Mouse (Mus musculus): Measurements from ENCODE around the gene Map3k4. TPM values are rescaled to one million over a fixed set of nuclear protein-coding genes. Genes with fewer than 3 reads are reported as not detected.

Map3k4 gene
- polyA plus RNA-seq, 1 experiment = 17.6 TPM

DNA sequence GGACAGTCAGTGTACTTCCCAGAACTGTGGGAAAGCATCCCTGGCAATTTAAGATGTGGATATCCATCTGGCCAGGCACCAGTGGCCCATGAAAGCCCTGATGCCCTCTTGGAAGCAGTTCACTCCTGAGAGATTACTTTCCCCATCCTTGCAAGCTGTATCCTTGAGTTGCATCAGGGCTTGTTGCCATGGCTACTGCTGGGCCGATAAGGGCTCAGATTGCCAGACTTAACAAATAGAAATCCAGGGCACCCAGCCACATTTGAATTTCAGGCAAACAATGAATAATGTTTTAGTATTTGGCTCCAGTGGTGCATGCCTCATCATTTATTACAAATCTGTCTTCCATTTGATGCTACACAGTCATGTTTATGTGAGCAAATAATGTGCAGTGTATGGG, 130.8 kb downstream of the Map3k4 start:
- H3K36me3 ChIP-seq (ENCODE audit: control insufficient read depth, insufficient read depth, low read length) = no peaks in the 10 kb centered on the region
- TF ChIP-seq POLR2A (IDR thresholded peaks at IDR 0.05; ENCODE audit: low read depth, low read length) (no peak), CTCF (conservative IDR thresholded peaks at IDR 0.05; ENCODE audit: insufficient read depth, insufficient read length, low read depth, low read length) (no peak)
- H3K4me1 ChIP-seq (ENCODE audit: control insufficient read depth, insufficient read depth, low read length) = no peaks in the 10 kb centered on the region
- WGBS = 30% methylated on average over 1 of the region's 1 CpGs
- DNase-seq = no peak
- H3K27me3 ChIP-seq (replicated peaks; ENCODE audit: control insufficient read depth, insufficient read depth, low read length) = no peaks in the 10 kb centered on the region
- no peak overlapping the region for H3K27ac ChIP-seq (ENCODE audit: insufficient read depth, low read depth, low read length)
- H3K4me3 ChIP-seq (ENCODE audit: insufficient read depth, low read depth, low read length) = no peak overlapping the region

GRCm38 (mm10) chr17:12186341-12186740, 132.3 kb downstream of the Map3k4 start:
- TF ChIP-seq POLR2A (IDR thresholded peaks at IDR 0.05; ENCODE audit: low read depth, low read length) (no peak), CTCF (conservative IDR thresholded peaks at IDR 0.05; ENCODE audit: insufficient read depth, insufficient read length, low read depth, low read length) (no peak)
- Histone ChIP-seq H3K4me3 (ENCODE audit: insufficient read depth, low read depth, low read length) (no peak overlapping the region), H3K36me3 (ENCODE audit: control insufficient read depth, insufficient read depth, low read length) (no peaks in the 10 kb centered on the region), H3K4me1 (ENCODE audit: control insufficient read depth, insufficient read depth, low read length) (no peaks in the 10 kb centered on the region), H3K27ac (ENCODE audit: insufficient read depth, low read depth, low read length) (no peak overlapping the region), H3K27me3 (replicated peaks; ENCODE audit: control insufficient read depth, insufficient read depth, low read length) (no peaks in the 10 kb centered on the region)
- WGBS = 74% methylated on average over 3 of the region's 3 CpGs
- no peak for DNase-seq

- Histone ChIP-seq H3K27me3 (replicated peaks; ENCODE audit: control insufficient read depth, insufficient read depth, low read length) (no peaks in the 10 kb centered on the region), H3K36me3 (ENCODE audit: control insufficient read depth, insufficient read depth, low read length) (no peaks in the 10 kb centered on the region), H3K27ac (ENCODE audit: insufficient read depth, low read depth, low read length) (no peak overlapping the region), H3K4me3 (ENCODE audit: insufficient read depth, low read depth, low read length) (no peak overlapping the region), H3K4me1 (ENCODE audit: control insufficient read depth, insufficient read depth, low read length) (no peaks in the 10 kb centered on the region)
- no peak for DNase-seq
- 93% methylated on average over 4 of the region's 4 CpGs for WGBS
- no peak for TF ChIP-seq CTCF (conservative IDR thresholded peaks at IDR 0.05; ENCODE audit: insufficient read depth, insufficient read length, low read depth, low read length)
- no peak for TF ChIP-seq POLR2A (IDR thresholded peaks at IDR 0.05; ENCODE audit: low read depth, low read length)
Observed at GRCm38 (mm10) chr17:12185855-12186254, 132.7 kb downstream of the Map3k4 start.

DNA sequence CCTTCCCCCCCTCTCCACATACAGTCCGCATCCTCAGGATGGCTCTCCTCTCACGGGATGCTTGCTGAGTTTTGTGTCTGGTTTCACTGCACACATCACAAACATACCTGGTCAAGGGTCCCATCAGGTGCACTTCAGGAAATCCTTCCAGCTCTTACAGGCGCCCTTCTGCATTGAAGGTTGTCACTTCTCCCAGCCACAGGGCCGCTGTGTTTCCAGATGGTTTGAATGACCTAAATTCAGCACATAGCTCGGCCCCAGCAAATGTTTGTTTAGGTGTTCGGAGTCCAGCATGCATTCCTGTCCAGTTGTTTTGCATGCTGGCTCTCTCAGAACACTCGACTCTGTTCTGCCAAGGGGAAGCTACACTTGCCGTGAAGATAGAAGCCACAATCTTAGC, 134.3 kb downstream of the Map3k4 start:
- no peak for DNase-seq
- Histone ChIP-seq H3K27ac (ENCODE audit: insufficient read depth, low read depth, low read length) (no peak overlapping the region), H3K27me3 (replicated peaks; ENCODE audit: control insufficient read depth, insufficient read depth, low read length) (no peaks in the 10 kb centered on the region), H3K4me3 (ENCODE audit: insufficient read depth, low read depth, low read length) (no peak overlapping the region), H3K36me3 (ENCODE audit: control insufficient read depth, insufficient read depth, low read length) (no peaks in the 10 kb centered on the region), H3K4me1 (ENCODE audit: control insufficient read depth, insufficient read depth, low read length) (no peaks in the 10 kb centered on the region)
- WGBS = 65% methylated on average over 8 of the region's 8 CpGs
- TF ChIP-seq POLR2A (IDR thresholded peaks at IDR 0.05; ENCODE audit: low read depth, low read length) (no peak), CTCF (conservative IDR thresholded peaks at IDR 0.05; ENCODE audit: insufficient read depth, insufficient read length, low read depth, low read length) (no peak)

- TF ChIP-seq POLR2A (IDR thresholded peaks at IDR 0.05; ENCODE audit: low read depth, low read length) (no peak), CTCF (conservative IDR thresholded peaks at IDR 0.05; ENCODE audit: insufficient read depth, insufficient read length, low read depth, low read length) (no peak)
- Histone ChIP-seq H3K4me1 (ENCODE audit: control insufficient read depth, insufficient read depth, low read length) (no peaks in the 10 kb centered on the region), H3K27ac (ENCODE audit: insufficient read depth, low read depth, low read length) (no peak overlapping the region), H3K36me3 (ENCODE audit: control insufficient read depth, insufficient read depth, low read length) (no peaks in the 10 kb centered on the region), H3K27me3 (replicated peaks; ENCODE audit: control insufficient read depth, insufficient read depth, low read length) (no peaks in the 10 kb centered on the region), H3K4me3 (ENCODE audit: insufficient read depth, low read depth, low read length) (no peak overlapping the region)
- 70% methylated on average over 5 of the region's 5 CpGs for WGBS
- DNase-seq = no peak
Observed at GRCm38 (mm10) chr17:12182702-12183485, 135.7 kb downstream of the Map3k4 start.

DNA sequence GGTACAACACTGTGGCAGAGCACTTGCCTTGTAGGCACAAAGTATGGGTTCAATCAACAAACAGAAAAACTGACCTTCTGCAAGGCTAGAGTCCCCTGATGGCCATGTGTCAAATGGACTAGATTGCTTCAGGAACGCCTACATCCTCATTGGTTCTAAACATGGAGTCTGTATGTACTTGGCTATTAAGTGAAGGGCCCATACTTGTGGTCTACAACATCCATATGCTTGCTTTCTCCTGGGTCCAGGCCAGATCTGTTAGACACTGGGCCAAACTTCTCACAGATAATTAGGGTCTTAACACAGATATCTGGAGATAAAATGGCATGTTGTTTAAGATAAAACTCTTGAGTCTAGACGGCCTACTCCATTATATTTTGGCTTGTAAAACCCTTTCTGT, 138.8 kb downstream of the Map3k4 start:
- no peak for DNase-seq
- H3K27me3 ChIP-seq (replicated peaks; ENCODE audit: control insufficient read depth, insufficient read depth, low read length) = no peaks in the 10 kb centered on the region
- WGBS = 92% methylated on average over 2 of the region's 2 CpGs

DNA sequence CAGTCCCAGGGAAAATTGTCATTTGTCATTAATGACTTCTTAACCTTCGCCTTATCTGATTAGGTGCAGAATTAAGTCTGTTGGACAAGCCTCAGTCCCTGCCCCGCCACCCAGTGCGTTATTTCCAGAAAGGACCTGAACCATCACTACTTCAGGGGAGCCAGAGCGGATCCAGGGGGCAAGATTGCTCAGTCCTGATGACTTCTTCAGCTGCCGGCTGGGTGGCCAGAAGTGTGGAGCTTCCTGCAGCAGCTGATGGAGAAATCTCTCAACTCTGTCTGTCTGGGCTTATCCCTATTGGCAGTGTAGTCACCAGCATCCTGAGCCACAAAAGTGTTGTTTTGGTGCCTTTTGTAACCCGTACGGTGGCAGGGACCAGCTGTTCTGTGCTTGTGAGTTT, 139.3 kb downstream of the Map3k4 start:
- H3K4me3 ChIP-seq (ENCODE audit: insufficient read depth, low read depth, low read length) = no peak overlapping the region
- no peak for TF ChIP-seq CTCF (conservative IDR thresholded peaks at IDR 0.05; ENCODE audit: insufficient read depth, insufficient read length, low read depth, low read length)
- no peak for TF ChIP-seq POLR2A (IDR thresholded peaks at IDR 0.05; ENCODE audit: low read depth, low read length)
- no peak overlapping the region for H3K27ac ChIP-seq (ENCODE audit: insufficient read depth, low read depth, low read length)
- no peaks in the 10 kb centered on the region for H3K4me1 ChIP-seq (ENCODE audit: control insufficient read depth, insufficient read depth, low read length)
- peak; percentile 46 for DNase-seq
- WGBS = 71% methylated on average over 7 of the region's 7 CpGs
- no peaks in the 10 kb centered on the region for H3K36me3 ChIP-seq (ENCODE audit: control insufficient read depth, insufficient read depth, low read length)
- no peaks in the 10 kb centered on the region for H3K27me3 ChIP-seq (replicated peaks; ENCODE audit: control insufficient read depth, insufficient read depth, low read length)

More for the DNA sequence above, 138.8 kb downstream of the Map3k4 start:
- TF ChIP-seq CTCF (conservative IDR thresholded peaks at IDR 0.05; ENCODE audit: insufficient read depth, insufficient read length, low read depth, low read length) = no peak
- no peak for TF ChIP-seq POLR2A (IDR thresholded peaks at IDR 0.05; ENCODE audit: low read depth, low read length)
- Histone ChIP-seq H3K4me1 (ENCODE audit: control insufficient read depth, insufficient read depth, low read length) (no peaks in the 10 kb centered on the region), H3K27ac (ENCODE audit: insufficient read depth, low read depth, low read length) (no peak overlapping the region), H3K36me3 (ENCODE audit: control insufficient read depth, insufficient read depth, low read length) (no peaks in the 10 kb centered on the region), H3K4me3 (ENCODE audit: insufficient read depth, low read depth, low read length) (no peak overlapping the region)

Other genes starting within 250 kb of the Map3k4 start
- gene Agpat4, start 200.1 kb downstream of the Map3k4 start, polyA plus RNA-seq (2012; rRNA removed) = 7.1 and 7.4 TPM in 2 replicates
- 0.03 and 0.07 TPM in 2 replicates for gene Plg, start 59.8 kb upstream of the Map3k4 start, polyA plus RNA-seq (2012; rRNA removed)
- gene Slc22a3, start 188.9 kb upstream of the Map3k4 start, polyA plus RNA-seq (2012; rRNA removed) = 1.3 and 1.4 TPM in 2 replicates